Mouse (Mus musculus): Measurements from ENCODE around the gene Fbxo31. TPM values are rescaled to one million over a fixed set of nuclear protein-coding genes. Genes with fewer than 3 reads are reported as not detected.
"Not testable (repeated sequence)": the region's sequence is repeated elsewhere in the genome, so short reads cannot be mapped to it uniquely, and the experiment has no call there.

Fbxo31 gene
- 11.1 and 12.5 TPM in 2 replicates for polyA plus RNA-seq (2012; rRNA removed)

DNA sequence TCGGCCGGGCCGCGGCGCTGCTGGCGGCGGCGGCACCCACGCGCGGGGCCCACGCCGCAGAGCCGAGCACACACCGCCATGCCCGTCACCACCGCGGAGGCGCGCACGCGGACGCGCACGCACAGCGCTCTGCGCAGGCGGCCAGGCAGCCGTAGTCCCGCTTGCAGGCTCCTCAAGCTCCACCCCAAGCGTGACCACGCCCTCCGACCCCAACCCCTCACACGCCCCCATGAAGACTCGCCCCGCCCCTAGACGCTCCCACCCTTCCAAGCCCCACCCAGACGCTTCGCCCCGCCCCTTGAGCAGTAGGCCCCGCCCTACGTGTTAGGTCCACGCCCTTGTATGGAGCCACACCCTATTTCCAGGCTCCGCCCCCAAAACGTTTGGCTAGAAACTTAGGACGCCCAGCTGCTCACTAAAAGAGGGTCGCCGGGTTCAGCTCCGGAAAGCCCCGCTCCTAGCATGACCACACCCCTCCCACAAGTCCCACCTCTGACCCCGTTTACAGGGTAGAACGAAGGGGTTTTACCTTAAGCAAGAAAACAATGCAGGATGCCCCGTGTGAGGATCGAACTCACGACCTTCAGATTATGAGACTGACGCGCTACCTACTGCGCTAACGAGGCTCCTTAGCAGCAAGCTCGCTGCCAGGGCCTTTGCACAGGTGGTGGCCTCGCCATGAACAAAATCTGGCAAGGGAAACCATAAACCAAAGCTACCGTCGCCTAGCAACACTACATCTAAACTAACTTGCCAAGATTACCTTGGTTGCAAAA lies at the start of gene Fbxo31:
Gene Fbxo31 (minus strand): TSS at position 131 of the 776 bp plus-strand sequence.
- peak; percentile 78 for DNase-seq (ENCODE audit: low read depth, low spot score)
- WGBS = 1% methylated on average over 63 of the region's 63 CpGs

- WGBS = 85% methylated on average over 8 of the region's 8 CpGs
- DNase-seq (ENCODE audit: low read depth, low spot score) = no peak
These were observed 44.4 kb upstream of the Fbxo31 start for GRCm38 (mm10) chr8:121623043-121623442.

DNA sequence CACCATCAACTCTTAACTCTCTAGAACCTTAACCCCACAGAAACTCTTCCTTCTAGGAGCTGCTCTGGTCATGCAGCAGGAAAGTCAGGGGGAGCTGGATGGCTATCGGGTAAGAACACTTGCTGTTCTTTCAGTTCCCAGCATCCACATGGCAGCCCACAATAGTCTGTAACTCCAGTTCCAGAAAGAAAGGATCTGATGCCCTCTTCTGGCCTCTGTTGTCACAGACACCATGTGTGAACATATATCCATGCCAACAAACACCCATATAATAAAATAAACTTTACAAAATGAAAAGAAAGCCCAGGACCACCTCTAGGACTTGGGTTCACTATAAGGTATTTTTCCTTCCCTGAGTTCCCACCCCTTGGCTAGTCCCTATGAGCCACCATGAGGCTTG lies 43.3 kb upstream of the Fbxo31 start:
- WGBS = 81% methylated on average over 1 of the region's 1 CpGs
- DNase-seq (ENCODE audit: low read depth, low spot score) = no peak

- no peak for DNase-seq (ENCODE audit: low read depth, low spot score)
- WGBS = 75% methylated on average over 12 of the region's 12 CpGs
These were observed 42.4 kb upstream of the Fbxo31 start for GRCm38 (mm10) chr8:121620801-121621516.

DNA sequence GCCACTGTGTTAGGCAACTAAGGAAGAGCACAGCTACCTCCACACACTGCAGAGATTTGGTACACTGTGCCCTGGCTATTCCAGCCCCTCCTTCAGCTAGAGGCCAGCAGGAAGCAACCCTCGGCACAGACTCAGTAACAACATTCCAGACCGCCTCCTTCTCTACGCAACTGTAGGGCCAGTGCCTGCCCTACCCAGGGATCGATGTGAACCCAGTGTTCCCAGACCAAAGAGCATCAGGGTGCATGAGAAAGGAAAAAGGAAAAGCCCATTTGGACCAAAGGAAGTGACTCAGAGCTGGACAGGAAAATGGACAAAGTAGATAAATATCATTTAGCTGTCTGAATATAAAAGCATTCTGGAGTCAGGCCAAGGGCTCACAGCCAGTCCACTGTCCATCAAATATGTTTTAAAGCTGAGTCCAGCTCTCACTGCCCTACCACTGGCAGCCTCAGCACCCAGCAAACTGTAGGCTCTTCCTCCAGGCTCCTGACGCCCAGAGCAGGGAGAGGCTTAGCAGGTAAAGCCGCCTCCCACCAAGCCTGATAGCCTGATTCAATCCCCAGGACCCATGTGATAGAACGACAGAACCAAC lies 40.9 kb upstream of the Fbxo31 start:
- WGBS = 16% methylated on average over 7 of the region's 7 CpGs
- peak; percentile 43 for DNase-seq (ENCODE audit: low read depth, low spot score)

DNA sequence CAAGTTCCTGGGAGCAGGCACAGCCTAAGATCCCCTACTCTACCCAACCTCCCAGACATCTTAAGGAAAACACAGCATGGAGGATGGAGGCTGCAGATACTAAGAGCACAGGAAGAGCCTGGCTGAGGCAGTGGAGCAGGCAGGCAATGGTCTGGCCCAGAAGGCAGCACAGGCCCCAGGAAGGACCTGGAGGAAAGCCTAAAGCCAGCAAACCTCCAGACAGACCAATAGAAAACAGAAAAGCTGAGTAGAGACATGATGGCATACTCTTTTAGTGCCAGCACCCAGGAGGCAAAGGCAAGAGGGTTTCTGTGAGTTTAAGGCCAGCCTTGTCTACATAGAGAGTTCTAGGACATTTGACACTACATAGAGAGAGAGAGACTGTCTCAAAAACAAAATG lies 34.8 kb upstream of the Fbxo31 start:
- no peak for DNase-seq (ENCODE audit: low read depth, low spot score)

- no peak for DNase-seq (ENCODE audit: low read depth, low spot score)
- 83% methylated on average over 11 of the region's 11 CpGs for WGBS
These were observed 31.3 kb upstream of the Fbxo31 start for GRCm38 (mm10) chr8:121609916-121610315.

DNA sequence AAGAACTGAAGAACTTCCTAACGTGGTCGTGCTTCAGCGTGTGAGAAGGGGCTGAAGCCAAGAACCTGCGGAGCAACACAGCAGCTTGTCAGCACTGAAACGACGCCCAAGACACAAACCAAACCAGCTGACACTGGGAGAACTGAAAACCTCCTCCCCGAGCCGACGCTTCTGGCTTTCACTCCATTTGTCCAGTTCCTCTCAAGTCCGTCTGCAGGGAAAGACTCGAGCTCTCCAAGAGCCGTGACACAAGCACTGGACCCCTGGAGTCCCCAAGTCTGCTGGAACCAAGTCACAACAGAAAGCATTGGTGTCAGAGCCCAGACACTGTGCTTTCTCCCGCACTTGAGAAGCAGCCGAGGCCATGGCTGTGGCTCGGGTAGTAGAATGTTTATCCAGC lies 30.6 kb upstream of the Fbxo31 start:
- WGBS = 61% methylated on average over 15 of the region's 15 CpGs
- DNase-seq (ENCODE audit: low read depth, low spot score) = no peak

GRCm38 (mm10) chr8:121607661-121608060 lies 29.1 kb upstream of the Fbxo31 start:
- no peak for DNase-seq (ENCODE audit: low read depth, low spot score)

GRCm38 (mm10) chr8:121603801-121604200 lies 25.2 kb upstream of the Fbxo31 start:
- WGBS = 93% methylated on average over 12 of the region's 12 CpGs
- no peak for DNase-seq (ENCODE audit: low read depth, low spot score)

More at GRCm38 (mm10) chr8:121607661-121608060, 29.1 kb upstream of the Fbxo31 start:
- 78% methylated on average over 5 of the region's 5 CpGs for WGBS

DNA sequence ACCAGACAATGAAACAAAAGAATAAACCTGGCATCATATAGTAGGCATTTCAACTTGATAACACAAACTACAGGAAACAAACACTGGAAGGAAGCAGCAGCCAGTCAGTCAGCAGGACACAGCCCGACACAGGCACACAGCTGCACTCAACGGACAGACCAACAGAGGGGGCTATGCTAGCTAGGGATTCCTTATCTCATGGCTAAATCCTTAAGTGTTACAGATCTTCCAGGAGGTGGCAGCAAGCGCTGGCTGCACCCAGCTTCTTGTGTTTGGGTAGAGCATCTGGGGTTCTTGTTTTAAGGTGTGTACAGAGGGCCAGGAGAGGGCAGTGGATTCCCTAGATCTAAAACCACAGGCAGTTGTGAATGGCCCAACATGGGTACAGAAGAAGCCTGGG lies 24.3 kb upstream of the Fbxo31 start:
- 20% methylated on average over 3 of the region's 3 CpGs for WGBS

DNA sequence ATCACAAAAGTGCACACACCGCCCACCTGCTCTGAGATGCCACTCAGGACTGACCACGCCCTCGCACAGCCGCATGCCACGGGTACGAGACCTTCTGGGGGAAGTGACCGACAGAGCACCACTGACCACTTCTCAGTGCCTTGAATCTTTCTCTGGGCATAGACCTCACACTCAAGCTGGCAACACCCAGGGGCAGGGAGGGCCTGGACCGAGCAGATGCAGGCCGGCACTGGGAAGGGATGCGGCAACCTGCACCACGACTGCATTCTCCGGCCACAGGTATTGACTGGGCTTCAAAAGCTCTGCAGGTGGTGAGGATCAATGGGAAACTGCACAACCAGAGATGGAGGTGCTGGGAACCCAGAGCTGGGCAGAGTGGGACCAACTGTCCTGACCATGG lies 23.8 kb upstream of the Fbxo31 start:
- WGBS = 90% methylated on average over 12 of the region's 12 CpGs

More for the DNA sequence above, 24.3 kb upstream of the Fbxo31 start:
- DNase-seq (ENCODE audit: low read depth, low spot score) = peak; percentile 57

DNA sequence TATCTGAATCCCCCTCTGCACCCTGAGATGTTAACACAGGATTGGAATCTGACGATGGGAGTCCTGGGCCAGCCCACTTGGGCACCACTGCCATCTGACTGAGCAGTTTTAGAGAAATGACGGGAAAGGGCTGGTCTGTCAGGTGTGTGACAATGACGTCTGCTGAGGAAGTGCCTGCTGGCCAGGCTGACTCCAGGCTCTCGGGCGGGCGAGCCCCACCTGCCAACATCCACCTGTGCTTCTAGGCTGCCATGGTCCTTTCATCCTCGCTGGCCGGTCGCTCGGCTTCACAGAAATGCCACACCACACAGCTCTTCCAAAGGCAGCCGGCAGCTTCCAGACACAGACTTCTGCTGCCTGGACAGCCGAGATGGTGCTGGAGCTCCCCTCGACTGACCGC lies 21.2 kb upstream of the Fbxo31 start:
- no peak for DNase-seq (ENCODE audit: low read depth, low spot score)
- WGBS = 80% methylated on average over 14 of the region's 14 CpGs

More for the DNA sequence above, 23.8 kb upstream of the Fbxo31 start:
- DNase-seq (ENCODE audit: low read depth, low spot score) = no peak

- DNase-seq (ENCODE audit: low read depth, low spot score) = no peak
- 20% methylated on average over 7 of the region's 7 CpGs for WGBS
These were observed 20.3 kb upstream of the Fbxo31 start for GRCm38 (mm10) chr8:121598892-121599291.

- no peak for DNase-seq (ENCODE audit: low read depth, low spot score)
- 88% methylated on average over 7 of the region's 7 CpGs for WGBS
These were observed 19.6 kb upstream of the Fbxo31 start for GRCm38 (mm10) chr8:121598190-121598589.

- DNase-seq (ENCODE audit: low read depth, low spot score) = not testable (repeated sequence)
- 64% methylated on average over 2 of the region's 2 CpGs for WGBS
These were observed 18.9 kb upstream of the Fbxo31 start for GRCm38 (mm10) chr8:121597492-121597891.

DNA sequence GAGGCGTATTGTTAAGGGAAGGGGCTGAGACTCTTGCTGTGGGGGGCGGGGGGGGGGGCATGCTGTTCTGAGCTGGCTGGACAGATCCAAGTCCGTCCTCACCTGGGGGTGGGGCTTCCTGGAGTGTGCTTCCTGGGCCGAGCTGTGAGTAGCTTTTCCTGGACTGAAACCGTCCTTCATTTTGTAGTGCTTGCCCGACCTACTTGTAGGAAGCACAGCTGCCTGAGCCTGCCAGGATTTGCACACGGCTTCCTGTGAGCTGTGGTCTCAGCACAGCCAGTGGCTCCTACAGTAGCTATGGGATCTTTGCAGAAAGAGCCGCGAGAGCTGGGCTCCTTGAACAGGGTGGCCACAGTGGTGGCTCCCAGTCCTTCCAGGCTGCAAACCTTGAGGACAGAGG lies 15.4 kb upstream of the Fbxo31 start:
- DNase-seq (ENCODE audit: low read depth, low spot score) = no peak
- 76% methylated on average over 9 of the region's 9 CpGs for WGBS

GRCm38 (mm10) chr8:121593293-121593692 lies 14.7 kb upstream of the Fbxo31 start:
- no peak for DNase-seq (ENCODE audit: low read depth, low spot score)
- WGBS = 94% methylated on average over 5 of the region's 5 CpGs

DNA sequence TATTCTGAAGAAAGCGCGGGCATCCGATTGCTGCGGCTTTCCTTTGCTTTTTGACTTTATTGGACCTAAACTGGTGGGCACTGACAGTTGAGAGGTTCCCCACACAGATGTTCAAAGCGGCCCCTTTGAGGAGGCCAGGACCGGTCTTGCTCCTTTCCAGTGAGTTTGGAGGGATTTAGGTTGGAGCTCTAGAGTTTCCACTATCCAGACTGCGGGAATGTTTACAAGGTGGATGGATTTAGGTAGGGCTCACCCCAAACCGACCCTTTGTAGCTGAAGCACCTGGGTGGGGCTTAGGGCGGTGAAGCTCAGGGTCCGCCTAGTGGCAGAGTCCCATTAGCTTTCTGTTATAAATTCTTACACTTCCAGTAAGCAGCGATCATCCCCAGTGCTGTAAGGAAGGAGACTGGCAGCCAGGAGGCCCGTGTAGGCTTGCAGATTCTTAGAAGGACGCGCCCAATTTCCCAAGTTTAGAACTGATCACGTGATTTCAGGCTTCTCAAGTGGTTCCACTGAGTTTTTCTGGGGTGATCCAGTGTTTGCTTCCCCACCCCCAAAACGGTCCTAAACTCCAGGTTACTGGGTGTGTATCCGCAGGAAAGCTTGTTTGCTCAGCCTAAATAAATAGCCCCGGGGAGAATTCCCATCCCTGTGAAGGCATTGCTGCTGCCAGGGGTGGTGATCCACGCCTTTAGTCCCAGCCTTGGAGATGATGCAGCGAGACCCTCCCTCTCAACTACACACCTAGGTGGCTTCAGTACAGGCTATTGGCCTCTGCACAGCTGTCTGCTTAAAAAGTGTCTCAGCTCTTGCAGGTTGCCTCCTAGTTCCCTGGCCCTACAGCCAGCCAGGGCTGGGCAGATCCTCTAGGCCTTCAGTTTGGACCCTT lies 12.8 kb upstream of the Fbxo31 start:
- DNase-seq (ENCODE audit: low read depth, low spot score) = peak; percentile 48
- WGBS = 4% methylated on average over 20 of the region's 20 CpGs
